Mouse (Mus musculus) G1E-ER4 (cell line): ENCODE results near the gene Mid1. TPM values are rescaled to one million over a fixed set of nuclear protein-coding genes. Genes with fewer than 3 reads are reported as not detected.

Experiments
- GATA1 ChIP-seq: IDR thresholded peaks from one replicate; pipeline ENCODE4 v1.8.0; 2012; ENCODE audit warnings: low read length, inconsistent platforms
- polyA plus RNA-seq: library from polyadenylated mRNA; stranded (reverse); fragments of >175 nt; gene quantifications from 2 replicates; pipeline ENCODE4 v1.2.3, GENCODE M21; 2012

Mid1 gene
- polyA plus RNA-seq, 1 experiment: 0.05 TPM

- no peak for TF ChIP-seq GATA1
These were observed 114.1 kb downstream of the Mid1 start for GRCm38 (mm10) chrX:169798987-169799680.

DNA sequence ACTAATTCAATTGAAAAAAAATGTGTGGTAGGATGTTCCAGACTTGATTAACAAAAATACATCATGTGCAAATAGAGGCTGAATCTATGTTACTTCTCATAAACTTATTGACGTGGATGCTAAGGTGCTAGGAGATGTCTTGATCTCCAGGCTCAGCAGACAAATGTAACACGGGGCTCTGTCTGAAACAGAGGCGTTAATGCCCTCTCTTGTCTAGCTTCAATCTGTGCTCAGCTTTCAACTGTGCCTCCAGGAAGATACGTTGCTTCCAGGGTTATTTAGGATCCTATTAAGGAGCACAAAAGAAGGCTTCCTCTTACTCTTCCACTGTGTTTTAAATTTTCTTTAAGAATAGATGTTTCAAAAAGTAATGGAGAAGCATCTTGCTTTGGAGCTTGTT, 115.2 kb downstream of the Mid1 start:
- TF ChIP-seq GATA1: no peak

- no peak for TF ChIP-seq GATA1
These were observed 120.8 kb downstream of the Mid1 start for GRCm38 (mm10) chrX:169805791-169806190.

DNA sequence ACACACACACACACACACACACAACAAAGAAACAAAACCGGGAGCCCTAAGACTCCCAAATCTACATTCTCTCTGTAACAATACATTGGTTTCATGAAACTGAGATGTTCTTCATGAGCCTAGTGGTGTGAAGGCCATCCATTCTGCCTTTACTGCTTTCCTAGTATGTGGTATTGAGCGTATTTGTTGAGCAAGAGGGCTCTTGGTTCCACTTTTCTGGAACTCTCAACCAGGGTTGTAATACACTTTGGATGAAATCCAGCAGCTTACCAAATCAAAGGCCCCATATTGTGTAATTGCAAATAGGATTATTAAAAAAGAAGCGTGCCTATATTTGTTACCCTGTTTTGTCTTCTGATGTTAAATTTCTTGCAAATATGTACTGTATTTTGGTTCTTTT, 122.7 kb downstream of the Mid1 start:
- no peak for TF ChIP-seq GATA1

GRCm38 (mm10) chrX:169811318-169811717, 126.3 kb downstream of the Mid1 start:
- no peak for TF ChIP-seq GATA1

DNA sequence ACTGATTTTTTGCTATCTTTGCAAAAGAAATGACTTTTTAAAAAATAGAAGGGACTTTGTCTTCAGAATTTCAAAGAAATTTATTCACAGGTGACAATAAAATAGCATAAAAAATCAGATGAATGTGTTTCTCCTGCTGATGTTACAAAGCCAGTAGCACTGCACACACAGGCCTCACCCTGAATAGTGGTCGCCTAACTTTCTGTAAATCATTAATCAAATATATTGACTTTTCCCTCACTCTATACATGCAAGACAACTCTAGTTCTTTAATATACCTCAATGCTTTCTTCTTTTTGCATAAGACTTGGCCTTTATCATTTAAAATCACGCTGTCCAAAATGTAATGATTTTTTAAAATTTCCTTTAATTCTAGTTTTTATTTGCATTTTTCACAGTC, 126.8 kb downstream of the Mid1 start:
- no peak for TF ChIP-seq GATA1

DNA sequence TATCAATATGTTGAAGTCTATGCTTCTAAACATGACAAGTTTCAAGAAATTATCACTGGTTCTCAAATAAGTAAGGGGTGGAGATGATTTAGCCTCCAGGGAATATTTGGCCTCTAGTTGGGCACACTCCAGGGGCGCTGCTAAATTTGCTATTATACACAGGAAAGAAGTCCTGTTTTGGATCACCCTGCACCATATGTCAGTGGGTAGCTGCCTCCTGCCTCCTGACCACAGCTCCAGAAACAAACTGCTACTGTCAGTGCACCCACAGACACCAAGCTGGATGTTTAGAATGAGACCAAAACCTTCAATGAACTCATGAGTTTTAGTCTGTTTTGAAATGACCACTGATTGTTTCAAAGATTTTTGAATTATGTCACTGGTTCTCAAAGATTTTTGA, 128.7 kb downstream of the Mid1 start:
- TF ChIP-seq GATA1: no peak

DNA sequence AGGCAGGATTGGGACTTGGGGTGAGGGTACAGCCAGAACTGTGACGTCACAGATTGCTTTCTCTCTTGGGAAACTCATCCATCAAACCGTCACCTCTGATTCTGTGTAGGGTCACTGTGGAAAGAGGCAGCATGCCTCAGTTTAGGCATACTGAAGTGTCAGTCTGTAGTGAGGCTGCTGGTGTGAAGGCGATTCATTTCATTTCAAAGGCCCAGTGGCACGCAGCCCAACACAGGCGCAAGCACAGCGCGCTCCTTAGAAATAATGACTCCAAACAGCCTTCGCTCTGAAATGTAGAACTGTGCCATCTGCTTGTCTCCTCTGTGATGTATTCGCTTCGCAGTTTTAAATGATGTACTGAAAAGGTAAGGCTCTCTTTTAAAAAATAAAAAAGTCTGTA, 141.9 kb downstream of the Mid1 start:
- TF ChIP-seq GATA1: no peak

DNA sequence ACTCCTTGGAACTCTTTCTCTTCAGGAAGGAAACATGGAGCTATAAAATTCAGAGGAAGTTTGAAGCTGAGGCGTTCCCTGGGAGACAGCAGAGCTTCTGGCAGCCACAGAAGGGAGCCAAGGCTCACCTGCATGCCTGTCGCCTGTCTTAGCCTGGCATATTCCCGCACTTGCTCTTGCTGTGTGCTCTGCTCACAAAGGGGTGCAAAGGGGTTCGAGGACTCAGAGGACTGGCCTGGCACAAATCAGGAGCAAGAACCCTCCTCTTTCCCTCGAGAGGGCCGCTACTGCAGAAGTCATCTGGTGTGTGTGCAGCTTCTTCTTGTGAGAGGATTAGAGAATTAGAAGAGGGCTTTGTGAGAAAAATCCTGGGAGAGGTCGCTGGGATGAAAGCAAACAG, 142.7 kb downstream of the Mid1 start:
- TF ChIP-seq GATA1: no peak

DNA sequence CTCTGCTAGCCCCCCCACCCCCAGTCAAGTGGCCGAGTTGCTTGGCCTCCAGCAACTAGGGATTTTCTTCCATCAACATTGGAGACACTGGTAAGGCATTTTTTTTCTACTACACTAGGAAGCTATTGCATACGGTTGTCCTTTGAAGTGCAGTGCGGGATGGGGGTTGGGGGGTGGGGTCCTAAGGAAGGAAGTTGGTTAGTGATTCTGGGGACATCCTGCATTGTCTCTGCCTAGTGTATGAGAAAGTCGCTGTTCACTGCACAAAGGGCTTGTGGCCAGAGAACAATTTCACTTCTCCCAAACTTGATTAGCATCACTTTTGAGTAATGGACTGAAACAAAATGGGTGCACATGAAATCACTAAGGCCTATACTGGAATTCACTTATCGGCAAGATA, 143.1 kb downstream of the Mid1 start:
- no peak for TF ChIP-seq GATA1

DNA sequence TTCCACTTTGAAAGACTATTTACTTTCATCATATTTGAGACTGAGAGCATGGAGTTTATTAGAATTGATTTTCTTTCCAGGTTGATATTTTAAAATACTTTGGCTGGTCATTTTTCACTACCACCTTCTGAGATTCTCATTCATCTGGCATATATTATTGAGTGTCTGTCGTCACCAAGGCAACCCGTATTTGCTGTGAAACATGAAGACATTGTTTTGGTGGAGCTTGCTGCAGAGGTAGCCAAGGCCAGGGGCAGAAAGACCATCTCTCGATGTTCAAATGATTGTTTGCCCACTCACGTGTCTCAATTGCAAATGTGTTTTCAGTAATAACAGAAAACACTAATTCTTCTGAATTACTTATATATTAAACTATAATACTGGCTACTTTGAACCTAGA, 145.1 kb downstream of the Mid1 start:
- TF ChIP-seq GATA1: no peak

DNA sequence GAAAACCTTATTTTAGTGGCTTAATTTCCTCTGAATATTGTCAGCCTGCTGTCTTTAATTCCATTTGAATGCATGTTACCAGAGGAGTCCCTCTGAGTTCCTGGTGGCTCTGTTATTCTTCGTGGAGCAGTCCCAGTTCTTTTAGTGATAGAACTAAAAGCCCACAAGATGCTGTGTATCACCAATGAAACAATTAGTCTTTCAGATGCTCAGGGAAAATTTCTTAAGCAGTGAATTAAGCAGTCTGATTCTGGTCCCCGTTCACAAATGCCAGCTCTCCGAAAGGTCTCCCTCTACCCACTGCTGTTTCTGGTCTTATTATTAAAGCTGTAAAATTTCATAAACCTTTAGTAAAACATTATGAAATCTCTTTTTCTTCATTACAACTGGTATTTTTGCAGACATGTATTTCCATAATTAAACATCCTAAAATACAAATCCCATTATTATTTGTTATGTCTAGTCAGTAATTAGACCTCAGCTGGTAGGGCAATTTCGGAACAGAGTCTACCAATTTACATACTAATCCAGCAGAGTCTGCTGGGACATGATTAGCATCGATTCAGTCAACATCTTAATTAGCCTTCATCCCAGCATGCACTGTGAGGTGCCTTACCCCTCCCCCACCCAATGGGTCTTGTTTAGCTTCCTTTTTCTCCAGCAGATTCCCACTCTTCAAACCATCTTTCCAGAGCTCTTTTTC, 153.1 kb downstream of the Mid1 start:
- no peak for TF ChIP-seq GATA1

GRCm38 (mm10) chrX:169838650-169838971, 153.6 kb downstream of the Mid1 start:
- TF ChIP-seq GATA1: no peak

GRCm38 (mm10) chrX:169843267-169843666, 158.3 kb downstream of the Mid1 start:
- TF ChIP-seq GATA1: no peak

DNA sequence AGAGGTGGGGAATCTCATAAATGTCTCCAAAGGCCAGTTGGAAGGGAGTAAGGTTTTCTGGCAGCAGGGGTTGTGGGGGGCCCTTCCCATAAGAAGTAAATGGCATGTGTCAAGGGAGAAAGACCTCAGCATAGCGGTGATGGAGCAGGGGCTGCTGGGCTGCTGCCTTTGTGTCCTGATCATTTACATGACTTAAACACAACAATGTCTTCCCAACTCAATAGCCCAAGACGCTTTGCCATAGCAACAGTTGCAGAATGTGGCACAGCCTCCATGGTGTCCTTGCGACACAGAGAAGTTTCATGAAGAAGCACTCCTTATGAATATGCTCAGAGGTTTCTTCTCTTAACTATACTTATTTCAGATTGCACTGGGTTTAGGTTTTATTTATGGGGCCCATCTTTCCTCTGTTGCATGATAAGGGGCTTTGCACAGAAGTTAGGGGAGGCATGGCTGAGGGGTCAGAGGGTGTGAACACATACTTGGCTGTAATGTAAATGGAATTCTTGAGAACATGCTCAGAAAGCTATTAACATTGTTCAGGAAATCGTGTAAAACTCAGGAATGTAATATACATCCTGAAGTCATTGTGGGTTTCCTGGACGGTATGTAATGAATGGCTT, 159.3 kb downstream of the Mid1 start:
- TF ChIP-seq GATA1: no peak

- no peak for TF ChIP-seq GATA1
These were observed 161.2 kb downstream of the Mid1 start for GRCm38 (mm10) chrX:169846187-169846586.

DNA sequence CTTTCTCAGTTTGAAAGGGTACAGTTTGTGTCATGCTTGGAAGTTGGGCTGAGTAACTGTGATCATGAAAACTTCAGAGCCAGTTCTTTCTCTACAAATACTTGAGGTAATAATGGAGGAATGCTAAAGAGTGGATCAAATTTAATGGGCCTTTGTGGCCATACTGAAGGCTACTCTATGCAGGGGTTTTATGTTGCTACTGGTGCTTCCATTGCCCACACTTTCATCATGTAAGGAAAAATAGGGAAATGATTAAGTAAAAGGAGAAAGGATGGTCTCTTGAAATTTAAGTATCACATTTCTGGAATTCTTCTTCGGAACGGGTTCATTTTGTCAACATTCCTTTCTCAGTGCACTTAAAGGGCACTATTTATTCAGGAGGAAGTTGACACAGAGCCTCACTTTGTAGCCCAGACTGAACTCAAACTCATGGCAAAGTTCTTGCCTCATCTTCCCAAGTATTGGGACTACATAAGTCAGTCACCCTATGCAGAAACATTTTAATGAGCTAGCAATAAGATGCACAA, 176.3 kb downstream of the Mid1 start:
- no peak for TF ChIP-seq GATA1
